Mouse (Mus musculus): ENCODE measurements around the gene Slc41a3.

The Slc41a3 gene

GRCm38 (mm10) chr6:90604533-90605297, at the start of gene Slc41a3:
Gene Slc41a3 (plus strand): TSS chr6:90604725.
- DNase-seq: peak; percentile 93

GRCm38 (mm10) chr6:90556534-90557058, 47.9 kb upstream of the Slc41a3 start:
- DNase-seq: no peak

DNA sequence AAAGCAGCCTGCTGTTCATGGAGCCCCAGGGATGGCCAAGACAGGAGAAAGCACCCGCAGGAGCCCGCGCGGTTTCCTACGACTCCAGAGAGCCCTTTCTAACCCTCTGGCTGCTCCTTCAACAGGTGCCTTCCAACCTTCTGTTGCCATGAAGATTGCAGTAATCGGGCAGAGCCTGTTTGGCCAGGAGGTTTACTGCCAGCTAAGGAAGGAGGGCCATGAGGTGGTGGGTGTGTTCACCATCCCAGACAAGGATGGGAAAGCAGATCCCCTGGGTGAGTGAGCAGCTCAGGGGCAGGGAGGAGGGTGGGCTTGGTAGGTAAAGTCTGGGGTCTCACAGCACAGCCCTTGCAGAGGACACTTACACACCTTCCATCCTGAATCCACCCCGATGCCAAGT, 47.4 kb upstream of the Slc41a3 start:
- no peak for DNase-seq

- no peak for DNase-seq
These were observed 46.5 kb upstream of the Slc41a3 start for GRCm38 (mm10) chr6:90557829-90558693.

- no peak for DNase-seq
These were observed 44.0 kb upstream of the Slc41a3 start for GRCm38 (mm10) chr6:90560390-90561058.

DNA sequence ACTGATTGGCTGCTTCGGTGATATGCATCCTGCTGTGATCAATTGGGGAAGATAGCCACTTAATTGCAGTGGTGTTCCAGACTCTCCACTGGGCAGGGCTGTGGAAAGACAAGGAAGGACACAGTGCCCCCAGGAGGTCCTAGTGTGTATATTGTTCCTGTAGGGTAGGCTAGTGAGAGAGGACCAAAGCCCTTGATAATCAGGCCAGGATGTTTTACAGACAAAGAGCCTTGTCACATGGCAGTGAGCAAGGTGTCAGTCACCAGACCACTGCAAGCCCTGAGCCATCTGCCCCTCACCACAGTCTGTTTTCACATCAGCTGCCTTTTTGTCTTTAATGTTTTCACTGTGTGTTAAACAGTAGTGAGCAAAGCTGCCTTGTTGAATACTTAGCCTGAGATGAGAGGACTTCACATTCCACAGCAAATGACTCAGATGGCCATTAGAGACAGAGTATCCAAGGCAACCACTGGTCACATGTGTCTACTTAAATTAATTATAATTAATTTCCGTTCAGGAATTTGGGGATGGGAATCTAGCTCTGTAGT, 43.2 kb upstream of the Slc41a3 start:
- no peak for DNase-seq

- DNase-seq: no peak
These were observed 40.3 kb upstream of the Slc41a3 start for GRCm38 (mm10) chr6:90564240-90564639.

DNA sequence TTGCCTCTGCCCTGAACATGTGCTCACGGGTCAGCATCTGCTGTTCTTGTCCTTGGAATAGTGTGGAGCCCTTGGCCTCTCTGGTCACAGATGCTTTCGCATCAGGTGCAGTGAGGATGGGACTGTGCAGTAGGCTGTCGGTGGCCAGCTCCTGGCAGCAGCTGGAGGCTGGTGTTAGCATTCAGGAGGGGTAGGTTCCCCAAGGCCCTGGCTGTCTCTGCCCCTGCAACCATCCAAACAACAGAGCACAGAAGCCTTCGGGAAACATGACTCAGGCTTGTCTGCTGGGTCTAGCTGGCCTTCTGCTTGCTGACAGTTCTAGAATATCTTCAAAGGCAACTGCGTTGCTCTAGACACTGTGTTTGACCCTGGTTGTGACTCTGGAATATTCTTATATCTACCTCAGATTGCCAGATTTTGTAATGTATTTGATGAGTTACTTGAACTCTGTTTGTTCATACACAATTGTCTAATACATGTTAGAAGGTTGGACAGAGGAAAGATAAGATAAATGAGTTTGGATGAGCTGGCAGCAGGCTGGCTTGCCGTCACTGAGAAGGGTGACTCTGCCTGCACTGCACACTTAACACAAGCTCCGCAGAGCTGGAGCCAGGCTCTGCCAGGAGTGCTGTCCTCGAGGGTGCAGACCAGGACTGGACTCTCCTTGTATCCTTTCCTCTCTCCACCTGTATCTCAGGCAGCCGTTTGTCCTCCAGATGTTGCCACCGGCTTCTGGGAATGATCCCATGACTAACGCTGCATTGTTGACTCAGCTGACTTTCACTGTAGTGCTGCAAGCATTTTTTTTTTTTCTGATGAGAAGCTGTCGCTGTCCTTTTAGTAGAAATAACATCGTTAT, 38.9 kb upstream of the Slc41a3 start:
- no peak for DNase-seq

DNA sequence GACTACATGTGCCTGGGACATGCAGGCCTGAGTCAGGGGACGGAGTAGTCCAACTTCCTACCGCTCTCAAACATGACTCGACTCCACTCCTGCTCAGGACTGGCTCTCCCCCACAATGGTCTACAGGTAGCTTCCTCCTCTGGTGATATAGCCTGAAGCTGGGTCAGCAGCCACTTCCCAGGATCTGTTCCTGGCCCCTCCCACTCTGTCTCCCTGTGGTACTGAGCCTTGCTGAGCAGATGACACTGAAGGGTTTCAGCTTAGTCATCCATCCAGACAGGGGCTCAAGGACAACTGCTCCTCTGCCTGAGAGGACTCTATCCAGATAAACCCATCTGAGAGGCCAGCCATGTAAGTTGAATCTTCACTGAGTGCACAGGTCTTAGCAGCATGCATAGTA, 37.0 kb upstream of the Slc41a3 start:
- DNase-seq: no peak

GRCm38 (mm10) chr6:90567928-90568327, 36.6 kb upstream of the Slc41a3 start:
- no peak for DNase-seq

GRCm38 (mm10) chr6:90568721-90569120, 35.8 kb upstream of the Slc41a3 start:
- no peak for DNase-seq

- no peak for DNase-seq
These were observed 34.7 kb upstream of the Slc41a3 start for GRCm38 (mm10) chr6:90569736-90570383.

- DNase-seq: no peak
These were observed 34.1 kb upstream of the Slc41a3 start for GRCm38 (mm10) chr6:90570392-90570791.

DNA sequence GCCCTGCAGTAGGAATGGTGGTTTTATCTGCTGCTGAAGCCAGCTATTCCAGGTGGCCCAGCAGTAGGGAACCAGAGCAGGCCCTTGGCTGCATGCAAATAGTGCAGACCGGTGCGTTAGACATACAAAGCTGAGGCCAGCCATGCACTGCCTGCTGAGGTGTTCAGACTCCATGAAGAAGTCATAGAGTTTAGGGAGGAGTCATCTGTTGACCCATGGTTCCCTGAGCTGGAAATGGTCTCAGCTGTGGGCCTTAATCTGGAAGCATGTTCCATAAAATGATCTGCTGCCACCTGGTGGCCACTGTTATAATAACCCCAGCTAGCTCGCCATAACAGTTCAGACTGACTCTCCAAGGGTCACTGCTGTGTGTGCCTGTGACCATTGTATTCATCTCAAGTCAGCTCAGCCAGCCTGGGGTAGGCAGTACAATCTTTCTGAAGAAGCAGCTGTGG, 29.2 kb upstream of the Slc41a3 start:
- peak; percentile 79 for DNase-seq

DNA sequence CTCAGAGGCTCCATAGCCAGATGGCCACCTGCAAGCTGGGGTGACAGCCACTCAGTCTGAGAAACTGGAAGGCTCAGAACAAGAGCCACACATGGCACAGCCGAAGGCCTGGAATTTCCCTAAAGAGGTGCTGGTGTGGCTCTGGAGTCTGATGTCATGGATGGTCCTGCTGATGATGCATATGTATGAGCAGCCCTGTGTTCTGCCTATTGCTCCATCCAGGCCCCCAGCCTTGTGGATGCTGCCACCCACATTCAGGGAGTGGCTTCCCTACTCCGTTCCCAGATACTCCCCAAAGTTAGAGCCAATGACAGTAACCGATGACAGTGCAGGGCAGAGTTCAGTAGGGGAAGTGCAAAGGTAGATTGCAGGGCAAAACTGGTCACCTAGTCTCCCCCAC, 26.4 kb upstream of the Slc41a3 start:
- no peak for DNase-seq

GRCm38 (mm10) chr6:90582331-90582730, 22.2 kb upstream of the Slc41a3 start:
- DNase-seq: no peak

DNA sequence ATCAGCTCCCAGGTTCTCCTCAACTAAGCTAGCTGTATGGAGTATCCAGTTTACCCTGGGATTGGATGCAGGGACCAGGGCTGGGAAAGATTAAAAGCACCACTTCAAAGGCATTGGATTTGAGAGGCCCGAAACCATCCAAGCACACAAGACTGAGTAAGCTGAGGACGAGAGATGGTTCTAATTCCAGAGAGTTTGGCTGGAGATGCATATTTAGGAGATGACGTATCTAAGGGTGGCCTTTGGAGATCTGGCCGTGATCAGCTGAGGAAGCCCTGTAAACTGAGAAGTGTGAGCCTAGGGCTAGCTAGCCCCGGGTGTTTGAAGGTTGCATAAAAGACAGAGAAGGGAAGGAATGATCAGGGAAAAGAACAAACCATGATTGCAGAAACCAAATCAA, 16.4 kb upstream of the Slc41a3 start:
- DNase-seq: no peak

- no peak for DNase-seq
These were observed 13.8 kb upstream of the Slc41a3 start for GRCm38 (mm10) chr6:90590707-90591106.

GRCm38 (mm10) chr6:90594972-90595371, 9.6 kb upstream of the Slc41a3 start:
- DNase-seq: no peak

DNA sequence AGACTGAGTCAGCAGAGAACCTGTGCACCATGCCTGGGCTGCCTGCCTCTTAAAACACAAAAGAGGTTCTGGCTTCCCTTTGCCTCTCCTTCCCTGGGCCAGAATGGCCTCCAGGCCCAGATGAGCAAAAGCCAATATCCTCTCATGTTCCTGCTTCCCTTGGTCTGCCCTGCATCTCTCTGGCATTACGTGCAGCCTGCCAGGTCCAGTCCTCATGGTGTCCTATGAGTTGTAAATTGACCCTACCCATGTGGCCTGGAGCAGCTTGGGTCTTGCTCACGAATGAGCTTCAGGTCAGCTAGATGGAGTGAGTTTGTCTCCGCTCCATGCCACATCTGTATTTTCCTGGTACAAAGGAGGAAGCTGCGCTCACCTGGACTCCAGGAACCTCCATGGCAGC, 7.5 kb upstream of the Slc41a3 start:
- DNase-seq: no peak

GRCm38 (mm10) chr6:90597592-90597991, 6.9 kb upstream of the Slc41a3 start:
- DNase-seq: peak; percentile 90

All from cerebellum, adult 9-11 months (tissue).